Mouse (Mus musculus) megakaryocyte, embryonic 14.5 days (primary cell): Measurements from ENCODE around the gene Wnt2b. TPM values are rescaled to one million over a fixed set of nuclear protein-coding genes. Genes with fewer than 3 reads are reported as not detected.

Experiments used
- H3K27me3 ChIP-seq: replicated peaks from 2 replicates; pipeline ENCODE3; 2012; ENCODE audit warnings: inconsistent platforms
- H3K36me3 ChIP-seq: replicated peaks from 2 replicates; pipeline ENCODE3; 2012; ENCODE audit warnings: low read length, inconsistent platforms, mixed read lengths
- H3K4me1 ChIP-seq: 2 replicates; pipeline ENCODE4 v1.6.1; 2012; ENCODE audit warnings: inconsistent platforms
- H3K4me3 ChIP-seq: replicated peaks from 2 replicates; pipeline ENCODE3; 2012; ENCODE audit warnings: moderate library complexity, mild to moderate bottlenecking, inconsistent platforms
- H3K9me3 ChIP-seq: 2 replicates; pipeline ENCODE4 v1.6.1; 2012; ENCODE audit warnings: inconsistent platforms
- FLI1 ChIP-seq: IDR thresholded peaks from 2 replicates; pipeline ENCODE4 v1.6.1; 2012; ENCODE audit warnings: low read length, inconsistent platforms, mixed read lengths
- GATA1 ChIP-seq: IDR thresholded peaks from 3 replicates; pipeline ENCODE4 v1.6.1; 2012; ENCODE audit warnings: mixed read lengths, low read length, inconsistent platforms, borderline replicate concordance
- polyA plus RNA-seq: library from polyadenylated mRNA; stranded (reverse); fragments of >175 nt; gene quantifications from 2 replicates; pipeline ENCODE4 v1.2.3, GENCODE M21; 2012; ENCODE audit warnings: low replicate concordance; ENCODE audit not compliant: insufficient read depth

Wnt2b gene
- polyA plus RNA-seq, 1 experiment = not detected

- Histone ChIP-seq H3K4me3 (no peak overlapping the region), H3K9me3 (no peaks in the 10 kb centered on the region), H3K36me3 (peaks cover 66% of the 10 kb centered on the region), H3K27me3 (peaks cover 4% of the 10 kb centered on the region), H3K4me1 (no peaks in the 10 kb centered on the region)
- no peak for TF ChIP-seq FLI1
Observed at GRCm38 (mm10) chr3:104952891-104953670, 8.6 kb downstream of the Wnt2b start.

DNA sequence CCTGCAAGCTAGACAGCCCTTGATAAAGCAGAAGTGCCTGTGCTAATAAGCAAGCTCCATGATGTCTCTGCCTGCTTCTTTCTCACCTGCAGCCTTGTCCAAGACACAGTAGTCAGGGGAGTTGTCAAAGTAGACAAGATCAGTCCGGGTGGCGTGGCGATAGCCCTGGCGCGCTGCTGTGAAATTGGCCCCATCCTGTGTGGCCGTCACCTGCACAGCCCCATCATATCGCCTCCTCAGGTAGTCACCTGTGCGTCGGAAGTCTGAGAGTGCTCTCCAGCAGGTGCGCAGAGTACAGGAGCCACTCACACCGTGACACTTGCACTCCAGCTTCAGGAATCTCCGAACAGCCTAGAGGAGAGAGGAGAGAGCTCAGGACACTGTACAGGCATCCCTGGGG lies 10.8 kb downstream of the Wnt2b start:
- peaks cover 81% of the 10 kb centered on the region for H3K36me3 ChIP-seq

GRCm38 (mm10) chr3:104944894-104945293 lies 16.8 kb downstream of the Wnt2b start:
- Histone ChIP-seq H3K4me1 (peaks cover 5% of the 10 kb centered on the region; the same call in 1 of the 2 replicates), H3K4me3 (no peak overlapping the region), H3K9me3 (no peaks in the 10 kb centered on the region), H3K36me3 (peaks cover 91% of the 10 kb centered on the region), H3K27me3 (no peaks in the 10 kb centered on the region)
- TF ChIP-seq GATA1 (no peak), FLI1 (no peak)

More for the DNA sequence above, 10.8 kb downstream of the Wnt2b start:
- Histone ChIP-seq H3K27me3 (no peaks in the 10 kb centered on the region), H3K4me1 (no peaks in the 10 kb centered on the region), H3K4me3 (no peak overlapping the region), H3K9me3 (no peaks in the 10 kb centered on the region)
- TF ChIP-seq GATA1 = no peak

DNA sequence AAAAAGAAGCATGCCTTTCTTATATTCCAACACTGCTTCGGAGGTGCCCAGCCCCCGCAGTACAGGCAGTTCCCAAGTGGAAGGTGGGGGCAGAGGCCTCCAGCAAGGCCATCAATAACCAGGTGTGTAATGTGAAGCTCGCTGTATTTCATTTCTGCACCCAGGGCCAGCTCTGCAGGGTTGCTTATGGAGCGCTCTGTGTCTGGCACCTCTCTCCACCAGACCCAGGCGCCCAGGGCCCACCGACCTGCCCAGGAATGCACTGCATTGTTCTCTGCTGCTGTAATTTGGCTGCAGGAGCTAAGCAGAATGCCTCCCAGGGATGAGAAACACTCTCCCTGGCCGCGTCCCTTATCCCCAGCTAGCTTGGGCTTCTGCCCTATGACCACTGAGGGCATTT lies 18.4 kb downstream of the Wnt2b start:
- peaks cover 6% of the 10 kb centered on the region; the same call in 1 of the 2 replicates for H3K4me1 ChIP-seq
- no peak overlapping the region for H3K4me3 ChIP-seq
- TF ChIP-seq GATA1 (no peak), FLI1 (no peak)
- peaks cover 95% of the 10 kb centered on the region for H3K36me3 ChIP-seq
- no peaks in the 10 kb centered on the region for H3K9me3 ChIP-seq
- H3K27me3 ChIP-seq = no peaks in the 10 kb centered on the region

DNA sequence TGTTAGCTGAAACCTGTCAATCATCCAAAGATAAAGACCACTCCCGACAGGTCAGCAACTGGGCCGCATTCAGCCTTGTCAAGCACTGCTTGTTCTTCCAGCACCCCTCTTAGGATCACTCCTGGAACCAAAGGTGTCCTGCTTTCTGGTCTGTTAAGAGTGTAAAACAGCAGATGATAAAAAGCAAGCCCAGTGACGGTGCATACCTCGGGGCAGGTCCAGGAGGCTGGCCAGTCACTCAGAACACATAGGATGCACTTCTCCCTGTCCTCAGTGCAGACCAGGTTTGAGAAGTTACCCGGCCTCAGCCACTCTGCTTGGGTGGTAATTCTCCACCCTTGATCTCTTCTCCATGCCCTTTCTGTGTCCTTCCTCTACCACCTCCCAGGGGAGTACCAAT lies 19.0 kb downstream of the Wnt2b start:
- Histone ChIP-seq H3K4me1 (peaks cover 9% of the 10 kb centered on the region; the same call in 1 of the 2 replicates), H3K36me3 (peaks cover 95% of the 10 kb centered on the region), H3K4me3 (no peak overlapping the region), H3K27me3 (no peaks in the 10 kb centered on the region), H3K9me3 (no peaks in the 10 kb centered on the region)
- no peak for TF ChIP-seq GATA1

DNA sequence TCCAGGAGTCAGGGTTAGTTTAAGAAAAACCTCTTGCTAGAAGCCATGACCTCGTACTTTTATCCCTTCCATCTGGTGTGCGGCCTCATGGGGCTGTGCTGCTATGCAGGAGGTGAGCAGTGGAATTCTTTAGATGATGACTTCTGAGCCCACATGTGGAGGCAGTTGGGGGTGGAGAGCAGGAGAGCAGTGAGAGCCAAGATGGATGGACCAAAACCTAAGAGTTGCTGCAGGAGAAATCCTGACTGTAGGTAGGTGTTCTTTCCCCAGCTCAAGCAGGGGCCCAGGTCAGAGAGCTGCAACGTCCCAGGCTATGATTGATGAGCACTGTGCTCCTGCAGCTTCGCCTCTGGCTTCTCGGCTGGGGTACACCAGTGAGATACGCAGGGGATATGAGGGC lies 21.0 kb downstream of the Wnt2b start:
- H3K9me3 ChIP-seq = no peaks in the 10 kb centered on the region
- peaks cover 86% of the 10 kb centered on the region for H3K36me3 ChIP-seq
- H3K27me3 ChIP-seq = no peaks in the 10 kb centered on the region
- H3K4me1 ChIP-seq = peaks cover 9% of the 10 kb centered on the region; the same call in 1 of the 2 replicates
- TF ChIP-seq FLI1 (no peak), GATA1 (no peak)
- no peak overlapping the region for H3K4me3 ChIP-seq

DNA sequence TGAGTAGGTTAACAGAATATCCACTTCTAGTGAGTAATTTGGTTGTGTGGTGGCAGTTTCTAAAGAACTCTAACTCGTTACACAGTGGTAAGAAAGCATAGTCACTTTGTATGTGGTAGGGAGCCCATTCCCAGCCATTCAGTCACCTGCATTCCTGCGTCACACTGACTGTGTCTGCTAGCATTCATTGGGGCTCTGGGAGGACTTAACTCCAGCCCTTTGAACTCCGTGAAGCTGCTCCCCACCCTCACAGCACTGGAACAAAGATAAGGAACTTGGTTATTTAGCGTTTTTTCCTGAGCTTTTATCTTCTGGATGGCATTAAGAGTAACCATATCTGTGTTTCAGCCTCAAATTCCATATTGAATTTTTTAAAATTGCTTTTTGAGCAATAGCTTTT lies 23.4 kb downstream of the Wnt2b start:
- Histone ChIP-seq H3K36me3 (peaks cover 84% of the 10 kb centered on the region), H3K4me3 (no peak overlapping the region), H3K4me1 (peaks cover 3% of the 10 kb centered on the region; the same call in 1 of the 2 replicates), H3K27me3 (no peaks in the 10 kb centered on the region), H3K9me3 (no peaks in the 10 kb centered on the region)
- TF ChIP-seq FLI1 (no peak), GATA1 (no peak)

DNA sequence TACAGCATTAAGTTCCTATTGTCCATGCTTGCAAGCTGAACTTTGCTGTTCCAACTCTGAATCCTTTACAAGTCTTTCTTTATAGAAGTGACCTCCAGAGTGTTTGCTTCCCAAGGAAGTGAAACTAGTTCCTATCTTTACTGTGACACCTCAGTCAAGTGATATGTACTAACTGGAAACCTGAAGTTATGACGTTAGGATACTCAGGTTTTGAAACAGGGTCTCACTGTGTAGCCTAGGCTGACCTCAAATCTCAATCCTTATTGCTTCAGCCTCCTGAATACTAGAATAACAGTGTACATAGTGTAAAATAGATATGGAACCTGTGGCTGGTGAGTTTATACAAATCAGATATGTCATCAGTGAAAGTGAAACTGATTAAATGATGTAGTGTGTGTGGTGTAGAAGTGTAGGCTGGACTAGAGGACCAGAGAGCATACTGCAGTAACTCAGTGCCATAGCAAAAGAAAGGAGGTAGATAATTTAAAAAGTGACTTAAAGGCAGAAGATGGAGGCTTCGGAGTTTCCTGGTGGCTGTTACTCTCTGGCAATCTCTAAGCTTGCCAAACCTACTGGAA lies 23.9 kb downstream of the Wnt2b start:
- Histone ChIP-seq H3K9me3 (no peaks in the 10 kb centered on the region), H3K36me3 (peaks cover 82% of the 10 kb centered on the region), H3K4me1 (peaks cover 3% of the 10 kb centered on the region; the same call in 1 of the 2 replicates), H3K27me3 (no peaks in the 10 kb centered on the region), H3K4me3 (no peak overlapping the region)
- TF ChIP-seq GATA1 = no peak
- no peak for TF ChIP-seq FLI1

DNA sequence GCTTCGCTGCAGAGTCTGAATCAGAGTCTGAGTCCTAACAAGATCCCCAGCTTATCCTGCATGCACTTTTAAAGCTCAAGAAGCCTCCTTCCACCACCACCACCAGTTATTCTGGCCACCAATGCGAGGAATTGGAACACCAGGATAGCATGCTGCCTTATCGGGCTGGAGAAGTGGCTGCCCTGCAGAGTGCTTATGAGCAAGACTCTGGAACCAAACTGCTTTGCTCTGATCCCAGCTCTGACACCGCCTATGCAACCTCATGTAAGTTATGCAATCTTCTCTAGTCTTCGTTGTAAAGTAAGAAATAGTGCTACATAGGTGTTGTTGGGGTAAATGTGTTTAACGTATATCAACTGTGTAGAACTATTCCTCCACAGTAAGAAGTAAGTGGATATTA lies 32.3 kb downstream of the Wnt2b start:
- Histone ChIP-seq H3K4me3 (no peak overlapping the region), H3K4me1 (no peaks in the 10 kb centered on the region), H3K36me3 (peaks cover 84% of the 10 kb centered on the region), H3K27me3 (no peaks in the 10 kb centered on the region), H3K9me3 (no peaks in the 10 kb centered on the region)
- TF ChIP-seq FLI1 (no peak), GATA1 (no peak)

GRCm38 (mm10) chr3:104914986-104915385 lies 46.7 kb downstream of the Wnt2b start:
- Histone ChIP-seq H3K27me3 (no peaks in the 10 kb centered on the region), H3K9me3 (no peaks in the 10 kb centered on the region), H3K4me3 (no peak overlapping the region), H3K4me1 (no peaks in the 10 kb centered on the region), H3K36me3 (peaks cover 66% of the 10 kb centered on the region)
- TF ChIP-seq GATA1 (no peak), FLI1 (no peak)

GRCm38 (mm10) chr3:104909195-104909594 lies 52.5 kb downstream of the Wnt2b start:
- Histone ChIP-seq H3K36me3 (peaks cover 75% of the 10 kb centered on the region), H3K27me3 (no peaks in the 10 kb centered on the region), H3K9me3 (no peaks in the 10 kb centered on the region), H3K4me3 (no peak overlapping the region), H3K4me1 (no peaks in the 10 kb centered on the region)
- TF ChIP-seq GATA1 (no peak), FLI1 (no peak)
